Mouse (Mus musculus): ENCODE measurements around the gene Rab34. TPM values are rescaled to one million over a fixed set of nuclear protein-coding genes. Genes with fewer than 3 reads are reported as not detected.

Rab34 gene
- total and polyA plus RNA-seq, 3 experiments = 0.52 to 0.60 TPM; not detected in 1

- ATAC-seq (ENCODE audit: extremely low read depth, insufficient number of reproducible peaks, low FRiP score, poor library complexity, severe bottlenecking) = no peak
- H3K9me3 ChIP-seq (replicated peaks) = 0 out of 2 replicates have a peak, but pooled peaks cover 2% of the 10 kb centered on the region
- H3K4me3 ChIP-seq (ENCODE audit: low read depth, low read length) = no peak overlapping the region
- peaks cover 32% of the 10 kb centered on the region for H3K36me3 ChIP-seq (replicated peaks)
- no peaks in the 10 kb centered on the region for H3K27me3 ChIP-seq (ENCODE audit: insufficient read depth, low read length)
- peaks cover 82% of the 10 kb centered on the region for H3K4me1 ChIP-seq (ENCODE audit: insufficient read depth, low read depth, low read length)
- TF ChIP-seq POLR2AphosphoS5 (IDR thresholded peaks at IDR 0.05; ENCODE audit: insufficient replicate concordance, low read depth, low read length) (no peak), GATA2 (IDR thresholded peaks at IDR 0.05; ENCODE audit: borderline replicate concordance, low read depth, low read length) (no peak), GATA1 (IDR thresholded peaks at IDR 0.05; ENCODE audit: borderline replicate concordance, low read length) (no peak), CTCF (IDR thresholded peaks at IDR 0.05; ENCODE audit: low read depth, low read length) (no peak), TAL1 (conservative IDR thresholded peaks at IDR 0.05; ENCODE audit: low read depth, low read length) (no peak)
- no peak for DNase-seq (ENCODE audit: low spot score)
Observed at GRCm38 (mm10) chr11:78172748-78173383, 15.4 kb upstream of the Rab34 start.

- H3K27me3 ChIP-seq (ENCODE audit: insufficient read depth, low read length) = no peaks in the 10 kb centered on the region
- TF ChIP-seq GATA1 (IDR thresholded peaks at IDR 0.05; ENCODE audit: borderline replicate concordance, low read length) = no peak
- TF ChIP-seq CTCF (IDR thresholded peaks at IDR 0.05; ENCODE audit: low read depth, low read length) = no peak
- no peak for TF ChIP-seq TAL1 (conservative IDR thresholded peaks at IDR 0.05; ENCODE audit: low read depth, low read length)
- no peak for TF ChIP-seq GATA2 (IDR thresholded peaks at IDR 0.05; ENCODE audit: borderline replicate concordance, low read depth, low read length)
- TF ChIP-seq POLR2AphosphoS5 (IDR thresholded peaks at IDR 0.05; ENCODE audit: insufficient replicate concordance, low read depth, low read length) = no peak
- peaks cover 80% of the 10 kb centered on the region for H3K4me1 ChIP-seq (ENCODE audit: insufficient read depth, low read depth, low read length)
- H3K9me3 ChIP-seq (replicated peaks) = 0 out of 2 replicates have a peak, but pooled peaks cover 2% of the 10 kb centered on the region
- peaks cover 40% of the 10 kb centered on the region for H3K36me3 ChIP-seq (replicated peaks)
- ATAC-seq (ENCODE audit: extremely low read depth, insufficient number of reproducible peaks, low FRiP score, poor library complexity, severe bottlenecking) (no peak), DNase-seq (ENCODE audit: low spot score) (no peak)
- no peak overlapping the region for H3K4me3 ChIP-seq (ENCODE audit: low read depth, low read length)
Observed at GRCm38 (mm10) chr11:78174506-78174905, 13.7 kb upstream of the Rab34 start.

GRCm38 (mm10) chr11:78175771-78176401, 12.3 kb upstream of the Rab34 start:
- ATAC-seq (ENCODE audit: extremely low read depth, insufficient number of reproducible peaks, low FRiP score, poor library complexity, severe bottlenecking) (no peak; the same call in 1 of the 2 replicates), DNase-seq (ENCODE audit: low spot score) (no peak)
- peak overlapping the region; percentile 89 for H3K4me3 ChIP-seq (ENCODE audit: low read depth, low read length)
- TF ChIP-seq POLR2AphosphoS5 (IDR thresholded peaks at IDR 0.05; ENCODE audit: insufficient replicate concordance, low read depth, low read length) = no peak
- TF ChIP-seq CTCF (IDR thresholded peaks at IDR 0.05; ENCODE audit: low read depth, low read length) = no peak
- no peak for TF ChIP-seq GATA1 (IDR thresholded peaks at IDR 0.05; ENCODE audit: borderline replicate concordance, low read length)
- no peak for TF ChIP-seq GATA2 (IDR thresholded peaks at IDR 0.05; ENCODE audit: borderline replicate concordance, low read depth, low read length)
- TF ChIP-seq TAL1 (conservative IDR thresholded peaks at IDR 0.05; ENCODE audit: low read depth, low read length) = no peak
- H3K27me3 ChIP-seq (ENCODE audit: insufficient read depth, low read length) = no peaks in the 10 kb centered on the region
- peaks cover 47% of the 10 kb centered on the region for H3K36me3 ChIP-seq (replicated peaks)
- H3K4me1 ChIP-seq (ENCODE audit: insufficient read depth, low read depth, low read length) = peaks cover 81% of the 10 kb centered on the region
- H3K9me3 ChIP-seq (replicated peaks) = 0 out of 2 replicates have a peak, but pooled peaks cover 2% of the 10 kb centered on the region

DNA sequence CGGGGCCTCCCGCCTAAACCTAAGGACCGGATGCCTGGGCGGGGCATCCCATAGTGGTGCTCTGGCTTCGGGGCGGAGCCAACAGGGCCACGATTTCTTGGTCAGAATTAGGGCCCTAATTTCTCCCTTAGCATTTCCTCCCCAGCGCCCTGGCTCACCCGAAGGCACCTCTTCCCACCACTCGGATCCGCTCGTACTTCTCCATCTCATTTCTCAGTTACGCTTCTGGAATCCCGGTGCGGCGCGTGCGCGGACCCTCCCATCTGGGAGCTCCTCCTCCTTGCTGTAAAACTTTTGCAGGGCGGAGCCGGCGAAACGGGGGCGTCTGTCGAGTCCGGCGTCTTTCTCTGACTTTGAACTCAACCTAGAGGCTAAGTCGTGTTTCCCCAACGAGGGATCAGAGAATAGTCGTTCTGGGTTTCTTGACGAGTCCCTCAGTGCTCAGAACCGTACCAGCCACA, 11.8 kb upstream of the Rab34 start, which contains the start of the genes Nek8 and Tlcd1:
TSS of gene Nek8 (minus strand) at position 274 of the 461 bp plus-strand sequence.
TSS of gene Tlcd1 (plus strand) at position 310 of the 461 bp plus-strand sequence.
- H3K4me3 ChIP-seq (ENCODE audit: low read depth, low read length) = peak within 1 kb of the TSS; percentile 89
- H3K4me1 ChIP-seq (ENCODE audit: insufficient read depth, low read depth, low read length) = peaks cover 81% of the 10 kb centered on the region
- H3K27me3 ChIP-seq (ENCODE audit: insufficient read depth, low read length) = no peaks in the 10 kb centered on the region
- ATAC-seq (ENCODE audit: extremely low read depth, insufficient number of reproducible peaks, low FRiP score, poor library complexity, severe bottlenecking) (peak; percentile 68), DNase-seq (ENCODE audit: low spot score) (peak; percentile 93)
- no peak for TF ChIP-seq TAL1 (conservative IDR thresholded peaks at IDR 0.05; ENCODE audit: low read depth, low read length)
- no peak for TF ChIP-seq POLR2AphosphoS5 (IDR thresholded peaks at IDR 0.05; ENCODE audit: insufficient replicate concordance, low read depth, low read length)
- no peak for TF ChIP-seq CTCF (IDR thresholded peaks at IDR 0.05; ENCODE audit: low read depth, low read length)
- no peak for TF ChIP-seq GATA2 (IDR thresholded peaks at IDR 0.05; ENCODE audit: borderline replicate concordance, low read depth, low read length)
- no peak for TF ChIP-seq GATA1 (IDR thresholded peaks at IDR 0.05; ENCODE audit: borderline replicate concordance, low read length)
- no peaks in the 10 kb centered on the region for H3K9me3 ChIP-seq (replicated peaks)
- peaks cover 48% of the 10 kb centered on the region for H3K36me3 ChIP-seq (replicated peaks)

GRCm38 (mm10) chr11:78176905-78177331, 11.3 kb upstream of the Rab34 start:
- no peak for ATAC-seq (ENCODE audit: extremely low read depth, insufficient number of reproducible peaks, low FRiP score, poor library complexity, severe bottlenecking)
- Histone ChIP-seq H3K36me3 (replicated peaks) (peaks cover 49% of the 10 kb centered on the region), H3K4me1 (ENCODE audit: insufficient read depth, low read depth, low read length) (peaks cover 81% of the 10 kb centered on the region), H3K27me3 (ENCODE audit: insufficient read depth, low read length) (no peaks in the 10 kb centered on the region), H3K4me3 (ENCODE audit: low read depth, low read length) (peak overlapping the region; percentile 89), H3K9me3 (replicated peaks) (no peaks in the 10 kb centered on the region)
- TF ChIP-seq CTCF (IDR thresholded peaks at IDR 0.05; ENCODE audit: low read depth, low read length) (no peak), TAL1 (conservative IDR thresholded peaks at IDR 0.05; ENCODE audit: low read depth, low read length) (no peak), POLR2AphosphoS5 (IDR thresholded peaks at IDR 0.05; ENCODE audit: insufficient replicate concordance, low read depth, low read length) (no peak), GATA2 (IDR thresholded peaks at IDR 0.05; ENCODE audit: borderline replicate concordance, low read depth, low read length) (no peak), GATA1 (IDR thresholded peaks at IDR 0.05; ENCODE audit: borderline replicate concordance, low read length) (no peak)
- DNase-seq (ENCODE audit: low spot score) = no peak

DNA sequence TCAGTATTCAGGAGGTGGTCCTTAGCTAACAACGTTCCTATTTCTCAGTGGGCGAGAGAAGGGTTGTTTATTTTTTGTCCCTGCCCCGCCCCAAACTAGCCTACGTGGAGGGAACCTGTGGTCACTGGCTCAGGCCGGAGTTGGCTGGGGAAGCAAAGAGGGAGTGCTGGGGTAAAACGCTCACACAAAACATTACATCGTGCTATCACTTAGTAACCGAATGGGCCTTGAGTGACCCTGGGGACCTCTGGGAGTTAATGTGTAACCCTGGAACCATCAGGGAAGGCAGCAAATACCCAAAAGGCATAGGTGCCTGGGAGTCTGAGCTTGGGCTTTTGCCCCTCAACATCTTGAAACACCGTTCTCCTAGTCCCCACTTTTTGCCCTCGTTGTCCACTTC, 10.8 kb upstream of the Rab34 start:
- Histone ChIP-seq H3K27me3 (ENCODE audit: insufficient read depth, low read length) (no peaks in the 10 kb centered on the region), H3K36me3 (replicated peaks) (peaks cover 49% of the 10 kb centered on the region), H3K4me3 (ENCODE audit: low read depth, low read length) (peak overlapping the region; percentile 89), H3K4me1 (ENCODE audit: insufficient read depth, low read depth, low read length) (peaks cover 76% of the 10 kb centered on the region), H3K9me3 (replicated peaks) (no peaks in the 10 kb centered on the region)
- TF ChIP-seq GATA2 (IDR thresholded peaks at IDR 0.05; ENCODE audit: borderline replicate concordance, low read depth, low read length) = no peak
- TF ChIP-seq POLR2AphosphoS5 (IDR thresholded peaks at IDR 0.05; ENCODE audit: insufficient replicate concordance, low read depth, low read length) = peak; percentile 52; the same call in 1 of the 2 replicates
- no peak for TF ChIP-seq GATA1 (IDR thresholded peaks at IDR 0.05; ENCODE audit: borderline replicate concordance, low read length)
- no peak for TF ChIP-seq CTCF (IDR thresholded peaks at IDR 0.05; ENCODE audit: low read depth, low read length)
- ATAC-seq (ENCODE audit: extremely low read depth, insufficient number of reproducible peaks, low FRiP score, poor library complexity, severe bottlenecking) (no peak), DNase-seq (ENCODE audit: low spot score) (no peak)

Data from G1E (cell line).